Mouse (Mus musculus): ENCODE results near the gene Kdelr1. TPM values are rescaled to one million over a fixed set of nuclear protein-coding genes. Genes with fewer than 3 reads are reported as not detected.

The Kdelr1 gene
- polyA plus RNA-seq, 1 experiment: 122 TPM

- Histone ChIP-seq H3K79me2 (ENCODE audit: control insufficient read depth, insufficient read depth) (peaks cover 24% of the 10 kb centered on the region), H3K27me3 (ENCODE audit: control insufficient read depth, insufficient read depth, insufficient read length) (no peaks in the 10 kb centered on the region), H3K4me3 (ENCODE audit: insufficient read depth, poor library complexity, severe bottlenecking) (no peak overlapping the region), H3K36me3 (ENCODE audit: control insufficient read depth, insufficient read depth) (peaks cover 10% of the 10 kb centered on the region), H3K79me3 (ENCODE audit: low read depth) (peaks cover 7% of the 10 kb centered on the region), H3ac (ENCODE audit: control insufficient read depth, insufficient read length, low read depth) (no peak overlapping the region)
- no peak for TF ChIP-seq FOSL1 (IDR thresholded peaks at IDR 0.05; ENCODE audit: insufficient read depth, low read length, poor library complexity, severe bottlenecking)
- no peak for TF ChIP-seq MYOG (IDR thresholded peaks at IDR 0.05; ENCODE audit: control insufficient read depth, extremely low read depth, insufficient read length)
- no peak for TF ChIP-seq CEBPB (IDR thresholded peaks at IDR 0.05; ENCODE audit: low read depth)
- TF ChIP-seq MYOD1 (IDR thresholded peaks at IDR 0.05; ENCODE audit: control insufficient read depth, insufficient read length, low read depth): no peak
- no peak for TF ChIP-seq MAX (IDR thresholded peaks at IDR 0.05)
- TF ChIP-seq USF1 (IDR thresholded peaks at IDR 0.05; ENCODE audit: low read depth): no peak
- no peak for TF ChIP-seq CTCF (IDR thresholded peaks at IDR 0.05; ENCODE audit: control insufficient read depth, insufficient read depth, insufficient read length)
Observed at GRCm38 (mm10) chr7:45915011-45915410, 42.4 kb downstream of the Kdelr1 start.

- no peak overlapping the region for H3ac ChIP-seq (ENCODE audit: control insufficient read depth, insufficient read length, low read depth)
- peaks cover 30% of the 10 kb centered on the region for H3K79me2 ChIP-seq (ENCODE audit: control insufficient read depth, insufficient read depth)
- TF ChIP-seq MYOG (IDR thresholded peaks at IDR 0.05; ENCODE audit: control insufficient read depth, extremely low read depth, insufficient read length) (no peak), MYOD1 (IDR thresholded peaks at IDR 0.05; ENCODE audit: control insufficient read depth, insufficient read length, low read depth) (peak; percentile 37)
- H3K79me3 ChIP-seq (ENCODE audit: low read depth): peaks cover 11% of the 10 kb centered on the region
- H3K4me3 ChIP-seq (ENCODE audit: insufficient read depth, poor library complexity, severe bottlenecking): no peak overlapping the region
- no peaks in the 10 kb centered on the region for H3K27me3 ChIP-seq (ENCODE audit: control insufficient read depth, insufficient read depth, insufficient read length)
- H3K36me3 ChIP-seq (ENCODE audit: control insufficient read depth, insufficient read depth): peaks cover 10% of the 10 kb centered on the region
Observed at GRCm38 (mm10) chr7:45916056-45917003, 43.8 kb downstream of the Kdelr1 start.

GRCm38 (mm10) chr7:45917004-45917704 is 44.6 kb downstream of the Kdelr1 start:
- H3ac ChIP-seq (ENCODE audit: control insufficient read depth, insufficient read length, low read depth): peak overlapping the region; percentile 58
- no peaks in the 10 kb centered on the region for H3K27me3 ChIP-seq (ENCODE audit: control insufficient read depth, insufficient read depth, insufficient read length)
- H3K79me3 ChIP-seq (ENCODE audit: low read depth): peaks cover 14% of the 10 kb centered on the region
- H3K4me3 ChIP-seq (ENCODE audit: insufficient read depth, poor library complexity, severe bottlenecking): no peak overlapping the region
- TF ChIP-seq CTCF (IDR thresholded peaks at IDR 0.05; ENCODE audit: control insufficient read depth, insufficient read depth, insufficient read length) (no peak), CEBPB (IDR thresholded peaks at IDR 0.05; ENCODE audit: low read depth) (no peak), FOSL1 (IDR thresholded peaks at IDR 0.05; ENCODE audit: insufficient read depth, low read length, poor library complexity, severe bottlenecking) (no peak), MYOG (IDR thresholded peaks at IDR 0.05; ENCODE audit: control insufficient read depth, extremely low read depth, insufficient read length) (no peak), MAX (IDR thresholded peaks at IDR 0.05) (no peak), USF1 (IDR thresholded peaks at IDR 0.05; ENCODE audit: low read depth) (no peak), MYOD1 (IDR thresholded peaks at IDR 0.05; ENCODE audit: control insufficient read depth, insufficient read length, low read depth) (no peak)
- peaks cover 38% of the 10 kb centered on the region for H3K79me2 ChIP-seq (ENCODE audit: control insufficient read depth, insufficient read depth)
- peaks cover 10% of the 10 kb centered on the region for H3K36me3 ChIP-seq (ENCODE audit: control insufficient read depth, insufficient read depth)

GRCm38 (mm10) chr7:45917926-45918325 is 45.4 kb downstream of the Kdelr1 start:
- Histone ChIP-seq H3K36me3 (ENCODE audit: control insufficient read depth, insufficient read depth) (peaks cover 10% of the 10 kb centered on the region), H3K79me3 (ENCODE audit: low read depth) (peaks cover 14% of the 10 kb centered on the region), H3K79me2 (ENCODE audit: control insufficient read depth, insufficient read depth) (peaks cover 46% of the 10 kb centered on the region), H3ac (ENCODE audit: control insufficient read depth, insufficient read length, low read depth) (peak overlapping the region; percentile 21), H3K4me3 (ENCODE audit: insufficient read depth, poor library complexity, severe bottlenecking) (no peak overlapping the region), H3K27me3 (ENCODE audit: control insufficient read depth, insufficient read depth, insufficient read length) (no peaks in the 10 kb centered on the region)
- TF ChIP-seq CEBPB (IDR thresholded peaks at IDR 0.05; ENCODE audit: low read depth): no peak
- TF ChIP-seq MYOG (IDR thresholded peaks at IDR 0.05; ENCODE audit: control insufficient read depth, extremely low read depth, insufficient read length): no peak
- TF ChIP-seq USF1 (IDR thresholded peaks at IDR 0.05; ENCODE audit: low read depth): no peak
- no peak for TF ChIP-seq MAX (IDR thresholded peaks at IDR 0.05)
- TF ChIP-seq CTCF (IDR thresholded peaks at IDR 0.05; ENCODE audit: control insufficient read depth, insufficient read depth, insufficient read length): no peak
- no peak for TF ChIP-seq FOSL1 (IDR thresholded peaks at IDR 0.05; ENCODE audit: insufficient read depth, low read length, poor library complexity, severe bottlenecking)
- no peak for TF ChIP-seq MYOD1 (IDR thresholded peaks at IDR 0.05; ENCODE audit: control insufficient read depth, insufficient read length, low read depth)

GRCm38 (mm10) chr7:45919083-45919671 is 46.6 kb downstream of the Kdelr1 start:
- Histone ChIP-seq H3K4me3 (ENCODE audit: insufficient read depth, poor library complexity, severe bottlenecking) (peak overlapping the region; percentile 63), H3ac (ENCODE audit: control insufficient read depth, insufficient read length, low read depth) (peak overlapping the region; percentile 79), H3K36me3 (ENCODE audit: control insufficient read depth, insufficient read depth) (peaks cover 10% of the 10 kb centered on the region), H3K79me3 (ENCODE audit: low read depth) (peaks cover 14% of the 10 kb centered on the region), H3K79me2 (ENCODE audit: control insufficient read depth, insufficient read depth) (peaks cover 46% of the 10 kb centered on the region), H3K27me3 (ENCODE audit: control insufficient read depth, insufficient read depth, insufficient read length) (no peaks in the 10 kb centered on the region)
- TF ChIP-seq CTCF (IDR thresholded peaks at IDR 0.05; ENCODE audit: control insufficient read depth, insufficient read depth, insufficient read length) (peak; percentile 81), MAX (IDR thresholded peaks at IDR 0.05) (no peak)

Data from C2C12 (cell line).